Mouse (Mus musculus) cerebellum, adult 2 months (tissue): ENCODE data around the gene Gm10799. TPM values are rescaled to one million over a fixed set of nuclear protein-coding genes. Genes with fewer than 3 reads are reported as not detected.

Experiments used
- DNase-seq, 2 experiments: peaks; one replicate each; pipeline ENCODE4 v3.0.0; 2021
- H3K27ac ChIP-seq: fragments of 200-500 bp; 2 replicates; pipeline ENCODE4 v1.5.1; 2012; ENCODE audit warnings: low read length, control low read depth, inconsistent platforms; ENCODE audit not compliant: insufficient read depth
- H3K27me3 ChIP-seq: fragments of 200-500 bp; 2 replicates; pipeline ENCODE4 v1.6.1; 2012; ENCODE audit warnings: inconsistent platforms, mild to moderate bottlenecking, low read length, moderate library complexity; ENCODE audit not compliant: control insufficient read depth, insufficient read depth
- H3K4me1 ChIP-seq: fragments of 200-500 bp; 2 replicates; pipeline ENCODE4 v1.6.1; 2011; ENCODE audit warnings: low read length; ENCODE audit not compliant: control insufficient read depth, insufficient read depth
- H3K4me3 ChIP-seq: fragments of 200-500 bp; replicated peaks from 2 replicates; pipeline ENCODE3; 2011; ENCODE audit warnings: mild to moderate bottlenecking, low read depth, low read length, control low read depth; ENCODE audit not compliant: insufficient read depth
- CTCF ChIP-seq: fragments of 200-500 bp; IDR thresholded peaks from 2 replicates; pipeline ENCODE4 v1.5.1; 2011; ENCODE audit warnings: low read depth, mild to moderate bottlenecking, control low read depth, low read length, moderate library complexity, borderline replicate concordance; ENCODE audit not compliant: insufficient read depth
- POLR2A ChIP-seq: fragments of 200-500 bp; IDR thresholded peaks from 2 replicates; pipeline ENCODE4 v1.6.1; 2011; ENCODE audit warnings: low read length, control low read depth, borderline replicate concordance; ENCODE audit not compliant: insufficient read depth
- WGBS: fragments of 180-500 bp; shearing (Covaris S2); methylation state at CpG from one replicate; pipeline ENCODE4 v1.1.7; 2018; 5-methylcytosine and 5-hydroxymethylcytosine counted together
- polyA plus RNA-seq: library from polyadenylated mRNA; depleted of rRNA; stranded (reverse); fragments of >200 nt; gene quantifications from 2 replicates; pipeline ENCODE4 v1.2.3, GENCODE M21; 2012

Gm10799 gene
- polyA plus RNA-seq, 1 experiment, result not detected

DNA sequence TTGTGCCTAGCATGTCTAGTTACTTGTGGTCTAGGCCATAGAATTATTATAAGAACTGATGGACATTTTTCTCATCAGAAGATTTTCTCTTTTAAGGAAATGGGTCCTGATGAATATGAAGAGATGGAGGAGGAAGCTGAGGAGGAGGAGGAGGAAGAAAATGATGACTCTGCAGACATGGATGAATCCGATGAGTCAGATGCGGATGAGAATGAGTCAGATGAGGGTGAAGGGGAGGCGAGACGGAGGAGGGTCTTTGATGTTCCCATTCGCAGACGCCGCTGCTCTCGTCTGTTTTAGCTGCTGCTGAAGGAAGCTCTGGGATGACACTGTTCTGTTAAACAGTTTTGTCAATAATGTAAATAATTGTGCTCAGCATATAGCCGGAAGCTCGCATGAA lies 8.6 kb downstream of the Gm10799 start:
- no peak for DNase-seq
- H3K4me3 ChIP-seq, result no peak overlapping the region
- H3K4me1 ChIP-seq, result no peaks in the 10 kb centered on the region
- H3K27me3 ChIP-seq, result no peaks in the 10 kb centered on the region
- WGBS, result 89% methylated on average over 10 of the region's 10 CpGs
- no peak overlapping the region for H3K27ac ChIP-seq
- TF ChIP-seq POLR2A (no peak), CTCF (no peak)

GRCm38 (mm10) chr2:104058954-104059353 lies 9.4 kb downstream of the Gm10799 start:
- 87% methylated on average over 4 of the region's 4 CpGs for WGBS
- Histone ChIP-seq H3K4me1 (no peaks in the 10 kb centered on the region), H3K27me3 (no peaks in the 10 kb centered on the region), H3K27ac (no peak overlapping the region), H3K4me3 (no peak overlapping the region)
- no peak for TF ChIP-seq POLR2A
- no peak for TF ChIP-seq CTCF
- DNase-seq, result no peak

- WGBS, result 90% methylated on average over 1 of the region's 1 CpGs
- Histone ChIP-seq H3K27me3 (no peaks in the 10 kb centered on the region), H3K27ac (no peak overlapping the region), H3K4me1 (no peaks in the 10 kb centered on the region), H3K4me3 (no peak overlapping the region)
- no peak for DNase-seq
- TF ChIP-seq POLR2A (no peak), CTCF (no peak)
Measured at GRCm38 (mm10) chr2:104058381-104058780, 10.0 kb downstream of the Gm10799 start.

DNA sequence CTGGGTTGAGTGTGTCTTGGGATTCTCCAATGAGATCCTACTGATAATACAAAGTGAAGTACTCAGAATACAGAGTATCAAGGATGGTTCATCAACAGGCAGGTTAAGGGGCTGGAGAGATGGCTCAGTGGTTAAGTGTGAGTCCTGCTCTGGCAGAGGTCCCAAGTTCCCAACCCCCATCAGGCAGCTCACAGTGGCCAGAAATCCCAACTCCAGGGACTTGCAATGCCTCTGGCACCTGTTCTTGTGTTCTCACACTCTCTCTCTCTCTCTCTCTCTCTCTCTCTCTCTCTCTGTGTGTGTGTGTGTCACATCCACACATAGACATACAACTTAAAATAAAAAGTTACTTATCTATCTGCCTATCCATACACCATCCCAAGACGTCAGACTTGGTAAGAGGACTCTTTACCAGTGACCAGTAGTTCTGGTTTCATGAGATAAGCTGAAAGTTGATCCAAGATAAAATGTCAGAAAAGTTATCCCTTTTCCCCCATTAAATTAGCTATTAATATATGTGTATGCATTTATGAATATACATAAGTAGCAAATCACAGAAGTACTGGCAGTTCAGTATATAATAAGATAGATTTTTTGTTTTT lies 23.8 kb downstream of the Gm10799 start:
- no peak for DNase-seq
- H3K27me3 ChIP-seq, result no peaks in the 10 kb centered on the region
- no peaks in the 10 kb centered on the region; the same call in 1 of the 2 replicates for H3K4me1 ChIP-seq
- 82% methylated on average over 1 of the region's 1 CpGs for WGBS
- TF ChIP-seq POLR2A, result no peak
- no peak for TF ChIP-seq CTCF
- H3K4me3 ChIP-seq, result no peak overlapping the region
- no peak overlapping the region for H3K27ac ChIP-seq

- WGBS, result 44% methylated on average over 5 of the region's 5 CpGs
- no peak for TF ChIP-seq CTCF
- no peak for DNase-seq
- H3K27me3 ChIP-seq, result no peaks in the 10 kb centered on the region
- no peak overlapping the region for H3K27ac ChIP-seq
- H3K4me3 ChIP-seq, result no peak overlapping the region
- H3K4me1 ChIP-seq, result no peaks in the 10 kb centered on the region; the same call in 1 of the 2 replicates
Measured at GRCm38 (mm10) chr2:104043624-104044478, 24.5 kb downstream of the Gm10799 start.

GRCm38 (mm10) chr2:104042766-104043165 lies 25.6 kb downstream of the Gm10799 start:
- TF ChIP-seq CTCF (no peak), POLR2A (no peak)
- Histone ChIP-seq H3K4me3 (no peak overlapping the region), H3K27ac (no peak overlapping the region), H3K27me3 (no peaks in the 10 kb centered on the region), H3K4me1 (no peaks in the 10 kb centered on the region; the same call in 1 of the 2 replicates)
- WGBS, result 95% methylated on average over 15 of the region's 15 CpGs
- DNase-seq, result no peak

GRCm38 (mm10) chr2:104041632-104042031 lies 26.7 kb downstream of the Gm10799 start:
- WGBS, result 16% methylated on average over 5 of the region's 5 CpGs
- Histone ChIP-seq H3K4me1 (no peaks in the 10 kb centered on the region; the same call in 1 of the 2 replicates), H3K27ac (no peak overlapping the region), H3K27me3 (no peaks in the 10 kb centered on the region), H3K4me3 (no peak overlapping the region)
- TF ChIP-seq POLR2A (no peak), CTCF (no peak)
- peak in 1 of 2 experiments; percentile 11 for DNase-seq

GRCm38 (mm10) chr2:104038236-104038635 lies 30.1 kb downstream of the Gm10799 start:
- DNase-seq, result no peak
- 58% methylated on average over 2 of the region's 2 CpGs for WGBS
- H3K27ac ChIP-seq, result no peak overlapping the region
- no peaks in the 10 kb centered on the region for H3K27me3 ChIP-seq
- H3K4me3 ChIP-seq, result no peak overlapping the region
- TF ChIP-seq CTCF (no peak), POLR2A (no peak)
- no peaks in the 10 kb centered on the region; the same call in 1 of the 2 replicates for H3K4me1 ChIP-seq
